Mouse (Mus musculus) forebrain, embryonic 12.5 days (tissue): ENCODE data around the gene Ctsw. TPM values are rescaled to one million over a fixed set of nuclear protein-coding genes. Genes with fewer than 3 reads are reported as not detected.

Source experiments
- ATAC-seq: fragments of 200-750 bp; cut with Nextera tagmentation; 2 replicates; pipeline ENCODE4 v1.8.0; 2017; ENCODE audit warnings: moderate TSS enrichment; ENCODE audit not compliant: low FRiP score
- H3K27ac ChIP-seq: fragments of 300-500 bp; sonication (generic); 2 replicates; pipeline ENCODE4 v1.5.1; 2016; ENCODE audit warnings: mild to moderate bottlenecking
- H3K27me3 ChIP-seq: fragments of 300-500 bp; sonication (generic); 2 replicates; pipeline ENCODE4 v1.6.1; 2016; ENCODE audit warnings: mild to moderate bottlenecking
- H3K36me3 ChIP-seq: fragments of 300-500 bp; sonication (generic); replicated peaks from 2 replicates; pipeline ENCODE4 v1.6.1; 2016; ENCODE audit warnings: mild to moderate bottlenecking
- H3K4me1 ChIP-seq: fragments of 300-500 bp; sonication (generic); 2 replicates; pipeline ENCODE4 v1.6.1; 2016
- H3K4me2 ChIP-seq: fragments of 300-500 bp; sonication (generic); 2 replicates; pipeline ENCODE4 v1.6.1; 2016; ENCODE audit warnings: mild to moderate bottlenecking, moderate library complexity
- H3K4me3 ChIP-seq: fragments of 300-500 bp; sonication (generic); replicated peaks from 2 replicates; pipeline ENCODE4 v1.5.1; 2016; ENCODE audit warnings: mild to moderate bottlenecking
- H3K9ac ChIP-seq: fragments of 300-500 bp; sonication (generic); 2 replicates; pipeline ENCODE4 v1.6.1; 2016; ENCODE audit warnings: mild to moderate bottlenecking
- H3K9me3 ChIP-seq: fragments of 300-500 bp; sonication (generic); 2 replicates; pipeline ENCODE4 v1.6.1; 2016
- WGBS: fragments of 180-500 bp; shearing (Covaris S2); methylation state at CpG from one replicate; pipeline ENCODE4 v1.1.7; 2016; 5-methylcytosine and 5-hydroxymethylcytosine counted together
- polyA plus RNA-seq: library from polyadenylated mRNA; unstranded; fragments of >200 nt; fragmentation: Nextera tagmentation; extraction: Ambion mirVana; gene quantifications from 2 replicates; pipeline ENCODE4 v1.2.1, GENCODE M21; 2016

Ctsw gene
- polyA plus RNA-seq, 1 experiment from 2014 or later: 3.1 TPM

DNA sequence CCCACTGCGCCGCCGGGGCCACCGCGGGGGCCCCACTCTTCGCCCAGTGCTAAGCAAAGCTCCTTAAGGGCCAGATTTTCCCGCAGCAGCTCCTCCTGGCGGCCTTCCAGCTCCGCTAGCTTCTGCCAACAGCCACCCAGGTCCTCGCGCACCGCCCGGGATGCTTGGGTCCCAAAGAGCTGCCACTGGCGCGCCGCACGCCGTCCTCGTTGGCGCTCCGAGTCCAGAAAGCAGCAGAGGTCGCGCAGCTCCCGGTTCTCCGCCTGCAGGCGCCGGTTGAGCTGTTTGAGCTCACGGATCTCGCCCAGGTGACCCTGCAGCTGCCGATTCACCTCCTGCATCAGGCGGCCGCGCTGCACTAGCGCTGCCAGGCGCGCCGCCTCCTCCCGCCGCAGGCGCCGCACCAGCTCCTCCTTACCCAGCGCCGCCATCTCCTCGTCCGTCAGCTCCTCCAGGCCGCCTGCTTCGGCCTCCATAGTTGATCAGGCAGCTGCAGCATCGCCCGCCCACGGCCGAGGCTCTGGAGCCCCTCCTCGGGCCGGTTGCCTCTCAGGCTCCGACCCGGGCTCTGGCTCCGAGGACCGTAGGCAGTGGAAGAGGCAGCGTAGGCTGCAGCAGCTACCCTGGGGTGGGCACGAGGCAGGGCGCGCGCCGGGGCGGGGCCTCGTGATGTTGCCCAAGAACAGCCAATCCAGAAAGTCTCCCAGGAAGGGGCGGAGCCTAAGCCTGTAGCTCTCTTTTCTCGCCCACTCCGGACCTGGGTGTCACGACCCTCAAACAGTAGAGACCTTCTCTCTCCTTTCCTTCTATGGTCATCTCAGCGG, 11.2 kb downstream of the Ctsw start:
- peak; percentile 94 for ATAC-seq
- H3K4me1 ChIP-seq: peaks cover 48% of the 10 kb centered on the region
- peak overlapping the region; percentile 100 for H3K4me2 ChIP-seq
- H3K9me3 ChIP-seq: no peaks in the 10 kb centered on the region
- peak overlapping the region; percentile 86 for H3K9ac ChIP-seq
- WGBS: under 1% methylated on average over 70 of the region's 70 CpGs
- H3K4me3 ChIP-seq: peak overlapping the region; percentile 77
- peak overlapping the region; percentile 94 for H3K27ac ChIP-seq
- H3K36me3 ChIP-seq: peaks cover 14% of the 10 kb centered on the region
- H3K27me3 ChIP-seq: peaks cover 18% of the 10 kb centered on the region

DNA sequence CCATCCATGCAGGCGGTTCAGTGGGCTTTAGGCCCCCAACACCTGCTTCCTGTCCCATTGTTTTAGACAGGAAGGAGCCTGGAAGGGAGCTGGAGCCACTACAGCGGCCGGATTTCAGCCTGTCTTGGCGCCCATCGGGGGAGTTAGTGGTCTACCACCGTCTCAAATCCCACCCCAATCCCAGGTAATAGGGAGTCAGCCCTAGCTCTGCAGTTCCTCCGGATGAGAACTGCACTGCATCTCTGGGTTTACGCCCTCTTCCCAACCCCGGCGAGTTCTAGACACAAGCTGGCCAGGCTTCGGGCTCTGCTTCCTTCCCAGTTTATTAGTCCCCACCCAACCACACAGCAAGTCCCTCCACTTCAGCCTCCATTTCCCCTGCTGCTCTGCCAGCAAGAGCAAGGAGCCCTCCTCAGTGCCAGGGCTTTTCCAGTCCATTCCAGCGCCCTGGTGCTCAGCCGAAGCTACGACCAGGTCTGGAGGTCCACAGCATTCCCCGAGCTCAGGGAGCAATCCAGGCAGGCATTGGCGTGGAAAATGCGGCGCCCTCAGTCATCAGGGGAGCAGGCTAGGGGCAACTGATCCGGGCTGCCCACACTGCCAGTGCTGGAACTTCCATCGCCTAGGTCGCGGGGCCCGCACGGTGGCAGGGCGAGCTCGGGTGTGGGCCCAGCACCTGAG, 11.9 kb downstream of the Ctsw start:
- peak; percentile 43; the same call in 1 of the 2 replicates for ATAC-seq
- H3K9me3 ChIP-seq: no peaks in the 10 kb centered on the region
- peak overlapping the region; percentile 94 for H3K27ac ChIP-seq
- H3K36me3 ChIP-seq: peaks cover 11% of the 10 kb centered on the region; the same call in 1 of the 2 replicates
- peaks cover 24% of the 10 kb centered on the region for H3K27me3 ChIP-seq
- H3K4me2 ChIP-seq: peak overlapping the region; percentile 100
- peaks cover 41% of the 10 kb centered on the region for H3K4me1 ChIP-seq
- peak overlapping the region; percentile 77 for H3K4me3 ChIP-seq
- 5% methylated on average over 26 of the region's 26 CpGs for WGBS
- peak overlapping the region; percentile 86 for H3K9ac ChIP-seq

DNA sequence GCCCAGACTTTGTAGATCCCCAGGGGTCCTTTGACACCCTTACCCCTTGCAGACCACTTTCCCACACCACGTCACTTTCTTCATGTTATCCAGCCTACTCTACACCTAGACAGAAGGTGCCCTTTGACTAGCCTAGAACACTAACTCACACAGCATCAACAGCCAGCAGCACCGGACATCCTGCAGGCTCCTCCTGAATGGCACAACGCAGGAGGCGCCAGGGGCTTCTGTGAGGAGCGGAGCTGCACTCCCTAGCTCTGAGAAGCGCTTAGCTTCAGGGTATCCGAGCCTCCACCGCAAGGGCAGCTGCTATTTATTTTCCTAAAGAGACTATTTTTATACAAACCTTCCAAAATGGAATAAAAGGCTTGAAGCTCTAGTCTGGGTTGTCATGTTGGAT, 12.7 kb downstream of the Ctsw start:
- Histone ChIP-seq H3K36me3 (peaks cover 11% of the 10 kb centered on the region; the same call in 1 of the 2 replicates), H3K9ac (no peak overlapping the region; the same call in 1 of the 2 replicates), H3K9me3 (no peaks in the 10 kb centered on the region), H3K4me2 (peak overlapping the region; percentile 100), H3K27me3 (peaks cover 32% of the 10 kb centered on the region), H3K27ac (no peak overlapping the region), H3K4me3 (peak overlapping the region; percentile 77), H3K4me1 (peaks cover 34% of the 10 kb centered on the region)
- no peak for ATAC-seq
- 66% methylated on average over 8 of the region's 8 CpGs for WGBS

DNA sequence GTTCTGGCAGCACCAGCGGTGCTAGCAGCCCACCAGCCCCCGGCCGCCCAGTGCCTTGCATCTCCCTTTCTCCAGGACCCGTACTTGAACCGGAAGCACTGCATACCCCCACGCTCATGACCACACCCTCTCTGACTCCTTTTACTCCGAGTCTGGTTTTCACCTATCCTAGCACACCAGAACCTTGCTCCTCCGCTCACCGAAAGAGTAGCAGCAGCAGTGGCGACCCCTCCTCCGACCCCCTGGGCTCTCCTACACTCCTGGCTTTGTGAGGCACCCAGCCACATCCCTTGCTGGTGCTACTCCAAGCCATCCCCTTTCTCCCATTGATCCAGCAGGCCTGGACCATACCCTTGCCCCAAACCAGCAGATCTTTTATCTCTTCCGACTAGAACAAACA, 13.3 kb downstream of the Ctsw start:
- Histone ChIP-seq H3K27ac (no peak overlapping the region), H3K9ac (no peak overlapping the region), H3K27me3 (peaks cover 38% of the 10 kb centered on the region), H3K4me2 (peak overlapping the region; percentile 100; the same call in 1 of the 2 replicates), H3K4me1 (peaks cover 34% of the 10 kb centered on the region), H3K4me3 (no peak overlapping the region), H3K36me3 (peaks cover 11% of the 10 kb centered on the region; the same call in 1 of the 2 replicates), H3K9me3 (no peaks in the 10 kb centered on the region)
- 86% methylated on average over 12 of the region's 12 CpGs for WGBS
- no peak for ATAC-seq

DNA sequence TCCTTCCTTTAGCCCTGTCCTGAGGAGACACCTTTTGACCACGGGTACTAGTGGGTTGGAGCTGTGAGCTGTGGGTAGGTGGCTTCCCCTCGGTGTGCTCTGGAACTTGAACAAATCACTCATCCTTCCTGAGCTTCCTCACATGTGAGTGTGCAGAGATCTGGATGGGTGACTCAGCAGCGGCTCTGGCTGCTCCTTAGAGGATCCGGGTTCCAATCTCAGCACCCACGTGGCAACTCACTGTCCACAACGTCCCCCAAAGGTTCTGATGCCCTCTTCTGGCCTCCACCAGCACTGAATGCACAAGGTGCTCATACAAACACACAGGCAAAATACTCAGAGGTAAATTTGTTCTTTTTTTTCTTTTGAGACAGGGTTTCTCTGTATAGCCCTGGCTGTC, 16.5 kb downstream of the Ctsw start:
- peaks cover 56% of the 10 kb centered on the region for H3K27me3 ChIP-seq
- no peak overlapping the region for H3K4me3 ChIP-seq
- no peak overlapping the region for H3K27ac ChIP-seq
- ATAC-seq: no peak
- no peak overlapping the region for H3K9ac ChIP-seq
- WGBS: 89% methylated on average over 6 of the region's 6 CpGs
- H3K4me1 ChIP-seq: peaks cover 39% of the 10 kb centered on the region
- H3K36me3 ChIP-seq: peaks cover 11% of the 10 kb centered on the region; the same call in 1 of the 2 replicates
- H3K9me3 ChIP-seq: no peaks in the 10 kb centered on the region
- no peak overlapping the region for H3K4me2 ChIP-seq

DNA sequence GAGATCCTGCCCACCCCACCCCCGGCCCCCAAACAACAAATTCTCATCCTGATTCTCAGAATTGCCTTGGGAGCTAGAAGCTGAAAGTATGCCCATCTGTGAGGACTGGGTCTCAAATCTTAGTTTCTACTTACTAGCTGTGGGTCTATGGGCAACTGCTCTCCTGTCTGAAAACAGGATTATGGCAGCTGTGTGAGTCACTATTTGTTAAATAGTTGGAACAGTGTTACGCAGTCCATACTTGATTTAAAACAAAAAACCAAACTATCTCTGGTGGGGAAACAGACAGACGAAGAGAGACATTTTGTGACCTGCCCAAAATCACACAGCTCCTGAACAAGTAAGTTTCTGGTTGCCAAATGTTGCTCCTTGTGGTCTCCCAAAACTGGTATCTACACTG, 18.6 kb downstream of the Ctsw start:
- H3K27me3 ChIP-seq: peaks cover 72% of the 10 kb centered on the region
- H3K4me2 ChIP-seq: no peak overlapping the region
- peaks cover 8% of the 10 kb centered on the region; the same call in 1 of the 2 replicates for H3K36me3 ChIP-seq
- H3K4me3 ChIP-seq: no peak overlapping the region
- 91% methylated on average over 3 of the region's 3 CpGs for WGBS
- no peak overlapping the region for H3K9ac ChIP-seq
- H3K4me1 ChIP-seq: peaks cover 18% of the 10 kb centered on the region
- no peak overlapping the region for H3K27ac ChIP-seq
- H3K9me3 ChIP-seq: no peaks in the 10 kb centered on the region
- no peak for ATAC-seq

DNA sequence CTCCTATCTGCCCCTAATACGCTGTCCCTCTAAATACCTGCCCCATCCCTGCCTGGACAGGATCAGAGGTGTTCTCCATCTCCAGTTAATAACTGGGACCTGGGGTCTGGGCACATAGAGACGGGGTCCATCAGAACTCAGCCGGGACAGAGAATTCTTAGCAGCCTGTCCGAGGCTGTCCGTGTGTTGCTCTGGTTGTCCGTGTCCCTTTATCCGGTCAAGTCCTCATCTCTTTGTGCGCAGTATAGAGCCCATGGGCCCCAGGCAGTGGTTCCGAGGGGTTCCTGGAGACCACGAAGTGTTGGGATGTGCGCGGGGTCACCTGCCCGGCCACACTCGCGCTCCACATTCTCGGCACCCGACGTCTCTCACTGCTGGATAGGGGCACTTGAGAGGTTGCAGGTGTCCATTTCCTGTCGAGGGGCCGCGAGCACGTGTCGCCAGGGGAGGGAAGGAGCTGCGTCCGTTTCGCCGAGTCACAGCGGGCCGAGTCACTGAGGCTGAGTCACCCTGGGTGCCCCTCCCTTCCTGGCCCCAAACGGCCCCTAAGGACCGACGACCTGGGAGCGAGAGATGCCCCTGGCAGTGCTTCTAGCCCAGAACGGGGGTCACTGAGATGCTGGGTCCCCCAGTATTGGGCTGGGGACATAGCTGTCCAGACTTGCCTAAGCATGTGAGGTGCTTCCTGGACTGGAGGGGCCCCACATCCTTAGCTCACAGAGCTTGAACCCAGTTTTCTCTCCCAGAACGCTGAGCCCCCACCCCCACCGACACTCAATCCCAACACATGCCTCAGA, 19.8 kb downstream of the Ctsw start:
- Histone ChIP-seq H3K4me2 (peak overlapping the region; percentile 86), H3K36me3 (no peaks in the 10 kb centered on the region), H3K9ac (0 out of 2 replicates have a peak overlapping the region, but pooled peaks have one; percentile 63), H3K27ac (no peak overlapping the region), H3K4me1 (peaks cover 18% of the 10 kb centered on the region), H3K9me3 (no peaks in the 10 kb centered on the region), H3K4me3 (peak overlapping the region; percentile 51), H3K27me3 (peaks cover 78% of the 10 kb centered on the region)
- ATAC-seq: no peak
- WGBS: 7% methylated on average over 36 of the region's 36 CpGs

DNA sequence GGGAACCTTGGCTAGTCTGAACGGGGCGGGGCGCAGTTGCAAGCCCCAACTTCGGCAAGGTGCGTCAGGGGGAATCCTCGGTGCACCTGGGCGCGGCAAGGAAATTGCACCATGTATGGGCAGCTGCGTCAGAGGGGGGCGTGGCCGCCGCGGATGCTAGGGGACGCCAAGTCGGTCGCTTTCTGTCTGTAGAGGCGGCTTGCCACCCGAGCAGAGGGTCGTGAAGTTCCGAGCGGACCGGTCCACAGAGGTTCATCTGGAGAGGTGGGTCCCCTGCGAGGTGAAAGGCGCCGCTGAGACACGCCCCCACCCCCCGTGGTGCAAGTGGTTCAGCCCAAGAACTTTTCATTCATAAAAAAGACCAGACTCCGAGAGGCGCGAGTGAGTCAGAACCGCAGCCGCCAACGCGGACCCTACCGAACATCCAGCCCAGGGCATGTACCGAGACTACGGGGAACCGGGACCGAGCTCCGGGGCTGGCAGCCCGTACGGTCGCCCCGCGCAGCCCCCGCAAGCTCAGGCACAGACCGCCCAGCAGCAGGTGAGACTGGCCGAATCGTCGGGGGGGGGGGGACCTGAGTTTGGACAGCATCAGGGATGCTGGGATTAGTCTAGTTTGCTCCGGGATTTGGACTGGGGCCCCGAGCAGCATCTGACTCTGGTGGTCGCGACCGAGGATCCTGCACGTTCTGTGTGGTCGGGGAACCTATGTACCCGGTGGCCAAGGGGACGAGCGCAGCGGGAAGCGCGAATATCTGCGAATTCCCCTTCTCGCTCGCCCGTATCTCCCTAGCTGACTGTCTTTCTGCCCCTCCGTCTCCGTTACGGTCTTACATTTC, 20.6 kb downstream of the Ctsw start, which contains the start of gene Fosl1:
Gene Fosl1 (plus strand): TSS at position 33 of the 839 bp plus-strand sequence.
- peak; percentile 55; the same call in 1 of the 2 replicates for ATAC-seq
- Histone ChIP-seq H3K9me3 (no peaks in the 10 kb centered on the region), H3K27ac (no peak within 1 kb of the TSS), H3K27me3 (peaks cover 78% of the 10 kb centered on the region), H3K9ac (peak within 1 kb of the TSS; percentile 63), H3K4me2 (peak within 1 kb of the TSS; percentile 86), H3K36me3 (no peaks in the 10 kb centered on the region), H3K4me3 (peak within 1 kb of the TSS; percentile 51), H3K4me1 (peaks cover 18% of the 10 kb centered on the region)
- WGBS: 1% methylated on average over 70 of the region's 70 CpGs

DNA sequence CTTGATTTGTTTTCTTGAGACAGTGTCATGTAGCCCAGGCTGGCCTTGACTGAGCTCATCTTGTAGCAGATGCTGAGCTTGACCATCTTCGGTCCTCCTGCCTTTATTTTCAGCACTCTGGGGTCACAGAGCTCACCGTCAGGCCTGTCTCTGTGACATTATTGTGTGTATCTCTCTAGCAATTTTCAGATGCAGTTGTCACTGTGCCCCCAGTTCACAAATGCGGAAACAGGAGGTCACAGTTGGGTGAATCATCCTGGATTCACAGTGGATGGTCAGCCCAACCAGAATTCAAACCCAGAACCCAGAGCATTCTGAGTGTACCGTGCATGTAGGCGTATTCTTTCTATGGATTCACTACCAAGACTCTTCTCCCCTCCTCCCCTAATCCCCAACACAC, 22.6 kb downstream of the Ctsw start:
- no peak for ATAC-seq
- Histone ChIP-seq H3K4me2 (no peak overlapping the region), H3K9me3 (peaks cover under 1% of the 10 kb centered on the region; the same call in 1 of the 2 replicates), H3K36me3 (no peaks in the 10 kb centered on the region), H3K27me3 (peaks cover 69% of the 10 kb centered on the region), H3K4me3 (no peak overlapping the region), H3K4me1 (peaks cover 18% of the 10 kb centered on the region), H3K9ac (no peak overlapping the region), H3K27ac (no peak overlapping the region)
- 89% methylated on average over 5 of the region's 5 CpGs for WGBS

DNA sequence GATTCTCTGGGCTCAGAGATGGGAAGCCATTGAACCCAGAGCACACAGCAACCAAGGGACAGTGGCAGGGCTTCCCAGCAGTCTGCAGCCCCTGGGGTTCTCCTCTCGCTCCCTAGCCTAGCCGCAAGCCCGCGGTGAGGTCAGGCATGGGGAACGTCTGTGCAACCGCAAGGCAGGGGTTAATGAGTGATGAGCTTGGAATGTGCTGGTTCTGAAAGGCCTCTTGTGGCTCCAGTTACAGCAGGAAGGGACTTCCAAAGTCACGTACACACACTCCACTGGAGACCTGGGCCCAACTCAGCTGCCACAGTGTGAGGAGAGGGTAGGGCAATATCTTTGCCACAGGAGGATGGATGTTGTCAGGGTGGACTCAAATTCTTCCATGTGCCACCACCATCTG, 23.4 kb downstream of the Ctsw start:
- Histone ChIP-seq H3K9me3 (peaks cover 9% of the 10 kb centered on the region; the same call in 1 of the 2 replicates), H3K27ac (no peak overlapping the region), H3K27me3 (peaks cover 61% of the 10 kb centered on the region), H3K4me1 (peaks cover 18% of the 10 kb centered on the region), H3K9ac (no peak overlapping the region), H3K36me3 (no peaks in the 10 kb centered on the region), H3K4me2 (no peak overlapping the region), H3K4me3 (no peak overlapping the region)
- ATAC-seq: no peak
- WGBS: 35% methylated on average over 7 of the region's 7 CpGs

DNA sequence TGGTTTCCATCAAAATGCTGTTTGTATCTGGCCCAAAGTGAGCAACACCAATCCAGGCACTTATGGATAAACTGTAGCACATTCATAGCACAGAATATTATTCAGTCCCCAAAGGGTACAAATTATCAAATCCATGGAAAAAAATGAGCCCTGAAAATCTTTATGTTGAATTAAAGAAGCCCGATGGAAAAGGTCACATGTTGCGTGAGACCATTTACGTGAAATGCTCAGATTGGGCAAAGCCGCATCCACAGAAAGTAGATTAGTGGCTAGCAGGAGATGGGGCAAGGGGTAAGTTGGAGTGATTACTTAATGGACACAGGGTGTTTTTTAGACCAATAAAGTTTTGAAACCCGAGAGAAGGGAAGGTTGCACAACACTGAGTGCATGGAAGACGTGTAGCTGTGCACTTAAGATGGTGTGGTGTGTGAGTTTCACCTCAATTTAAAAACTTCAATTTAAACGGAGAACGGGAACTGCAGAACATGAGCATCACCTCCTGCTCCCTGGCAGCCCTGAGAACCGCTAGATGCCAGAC, 23.9 kb downstream of the Ctsw start:
- Histone ChIP-seq H3K36me3 (no peaks in the 10 kb centered on the region), H3K27ac (no peak overlapping the region), H3K27me3 (peaks cover 55% of the 10 kb centered on the region), H3K4me1 (peaks cover 18% of the 10 kb centered on the region), H3K4me3 (no peak overlapping the region), H3K9ac (no peak overlapping the region), H3K9me3 (peaks cover 9% of the 10 kb centered on the region; the same call in 1 of the 2 replicates), H3K4me2 (no peak overlapping the region)
- ATAC-seq: no peak
- 73% methylated on average over 9 of the region's 9 CpGs for WGBS
